Mouse (Mus musculus) retina, adult 2 months (tissue): ENCODE measurements at regions not wholly inside any gene's neighbourhood (a gene's known extent, or its start where the extent isn't known, plus 50 kb on each side); places are given as distances from the start of the nearest gene placed in this dataset.

Source experiments
- DNase-seq: peaks from one replicate; pipeline ENCODE4 v3.0.0-alpha.2; 2012; ENCODE audit warnings: low read depth, low spot score

DNA sequence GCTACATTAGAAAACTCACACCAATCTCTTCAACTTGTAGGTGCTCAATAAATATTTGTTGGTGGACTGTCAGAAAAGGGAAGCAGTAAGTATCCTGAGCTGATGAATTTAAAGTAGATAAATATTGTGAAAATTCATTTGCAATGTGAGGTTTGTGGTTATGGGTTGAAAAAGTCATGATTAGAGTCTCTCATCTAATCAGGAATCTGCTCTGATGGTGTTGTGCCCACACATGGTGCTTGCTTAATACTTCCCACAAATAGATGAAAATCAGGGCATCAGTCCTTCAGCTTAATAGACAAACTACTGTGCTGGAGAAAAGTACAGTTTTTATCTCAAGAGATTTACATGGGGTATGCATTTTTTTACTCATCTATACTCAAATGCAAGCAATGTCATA is 59.9 kb downstream of the S1pr1 start:
- DNase-seq = no peak

- DNase-seq = no peak
Observed at GRCm38 (mm10) chr3:115652236-115652635, 62.6 kb downstream of the S1pr1 start.

DNA sequence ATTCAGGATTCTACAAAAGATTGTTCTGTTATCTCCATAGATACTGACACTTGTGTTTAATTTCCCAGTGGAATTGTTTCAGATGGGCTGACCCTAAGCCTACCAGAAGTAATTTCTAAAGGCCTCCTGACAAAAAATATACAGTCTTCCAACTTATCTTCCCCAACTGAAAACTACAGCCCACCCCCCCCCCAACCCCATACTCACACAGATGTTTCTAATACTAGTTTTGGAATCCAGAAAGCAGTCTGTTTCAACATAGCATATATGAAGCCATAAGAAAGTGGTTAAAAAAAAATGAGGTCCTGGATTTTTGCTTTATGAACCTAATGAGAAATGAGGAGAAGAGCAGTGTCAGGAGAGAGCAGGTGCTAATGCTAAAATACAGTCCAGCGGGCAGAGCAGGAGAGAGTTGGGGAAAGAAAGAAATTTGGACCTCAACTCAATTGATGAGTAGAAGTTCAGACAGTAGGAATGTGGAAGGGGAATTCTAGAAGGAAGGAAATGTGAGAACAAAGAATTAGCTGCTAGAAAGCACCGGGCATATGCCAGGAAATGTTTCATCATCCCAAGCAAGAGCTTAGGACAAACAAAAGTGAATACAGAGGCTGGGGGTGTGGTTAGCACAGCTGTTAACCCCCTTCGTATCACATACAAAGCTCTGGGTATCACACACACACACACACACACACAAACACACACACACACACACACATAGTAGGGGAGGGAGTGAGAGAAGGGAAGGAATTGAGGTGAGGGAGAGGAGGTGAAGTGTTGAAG is 65.3 kb downstream of the S1pr1 start:
- no peak for DNase-seq

- no peak for DNase-seq
Observed at GRCm38 (mm10) chr3:115646993-115647392, 67.9 kb downstream of the S1pr1 start.

- no peak for DNase-seq
Observed at GRCm38 (mm10) chr3:115644307-115644706, 70.6 kb downstream of the S1pr1 start.

GRCm38 (mm10) chr3:115642846-115643260 is 72.0 kb downstream of the S1pr1 start:
- no peak for DNase-seq

DNA sequence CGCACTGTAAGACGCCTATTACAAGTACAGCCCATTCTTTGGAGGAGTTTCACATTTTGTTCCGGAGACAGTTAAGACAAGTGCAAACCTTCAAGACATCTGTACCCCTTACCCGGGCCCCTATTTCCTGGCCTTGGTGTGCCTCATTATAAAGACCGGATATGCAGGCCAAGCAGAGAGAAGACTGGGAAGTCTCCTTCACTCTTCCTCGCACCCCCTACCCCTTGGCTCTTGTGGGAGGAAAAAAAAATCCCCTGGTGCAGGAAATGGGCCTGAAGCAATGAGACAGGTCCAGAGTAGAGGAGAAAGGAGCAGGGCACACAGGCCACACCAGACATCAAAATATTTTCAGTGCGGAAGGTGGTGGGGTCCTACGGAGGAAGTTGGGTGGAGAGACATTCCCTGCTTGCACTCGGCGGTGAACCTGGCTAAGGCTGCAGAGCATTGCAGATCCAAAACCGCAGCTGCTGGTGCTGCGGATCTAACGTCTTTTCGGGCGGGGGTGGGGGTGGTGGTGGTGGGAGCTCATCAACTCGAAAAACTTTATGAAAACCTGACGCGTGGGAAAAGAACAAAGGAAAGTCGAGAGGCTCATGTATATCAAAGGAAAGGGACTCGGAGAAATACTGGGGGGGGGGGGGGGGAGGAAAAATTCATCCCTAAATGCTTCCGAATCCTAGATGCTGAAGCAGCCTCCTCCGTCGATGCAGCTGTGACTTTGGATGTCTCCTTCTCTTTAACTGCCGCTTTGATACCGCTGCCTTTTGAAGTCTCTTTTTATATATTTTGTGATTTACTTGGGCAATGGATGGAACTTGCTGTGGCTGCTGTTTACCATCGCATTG is 72.6 kb downstream of the S1pr1 start:
- peak; percentile 8 for DNase-seq

DNA sequence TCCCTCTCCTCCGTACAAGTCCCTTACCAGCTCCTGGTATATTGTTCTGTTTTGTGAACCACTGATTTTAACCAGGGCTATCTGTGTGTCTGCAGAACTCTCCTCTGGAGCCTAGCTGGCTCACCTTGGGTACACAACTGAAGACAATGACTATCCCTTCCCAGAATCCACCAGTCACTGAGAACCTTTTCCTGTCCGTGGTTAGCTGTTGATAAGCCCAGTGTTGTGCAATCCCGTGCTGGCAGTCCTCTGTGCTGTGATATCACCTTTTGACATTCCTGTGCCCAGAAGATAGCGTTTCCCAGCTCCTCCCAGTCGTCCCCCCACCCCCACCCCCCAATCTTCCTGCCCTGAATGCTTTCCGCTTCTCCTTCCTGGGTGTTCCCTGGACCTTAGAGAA is 73.5 kb downstream of the S1pr1 start:
- DNase-seq = no peak

GRCm38 (mm10) chr3:115635487-115635886 is 79.4 kb downstream of the S1pr1 start:
- DNase-seq = no peak

DNA sequence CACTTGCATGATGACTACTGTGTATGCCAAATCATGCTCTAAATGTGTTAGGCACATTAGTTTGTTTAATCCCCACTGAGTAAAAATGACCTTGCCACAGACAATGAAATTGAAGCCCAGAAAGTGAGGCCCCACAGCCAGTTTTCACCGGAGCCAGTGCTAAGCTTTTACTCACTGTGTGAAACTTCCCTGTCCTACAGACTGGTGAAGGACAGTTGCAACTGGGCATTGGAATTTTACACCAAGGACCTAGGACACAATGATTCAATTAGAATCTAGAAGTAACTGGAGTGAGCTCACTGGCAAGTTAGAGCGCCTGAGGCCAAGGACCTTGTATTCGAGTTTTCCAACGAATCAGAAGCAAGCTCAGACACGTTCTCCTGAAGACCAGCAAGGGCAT is 79.8 kb downstream of the S1pr1 start:
- no peak for DNase-seq

DNA sequence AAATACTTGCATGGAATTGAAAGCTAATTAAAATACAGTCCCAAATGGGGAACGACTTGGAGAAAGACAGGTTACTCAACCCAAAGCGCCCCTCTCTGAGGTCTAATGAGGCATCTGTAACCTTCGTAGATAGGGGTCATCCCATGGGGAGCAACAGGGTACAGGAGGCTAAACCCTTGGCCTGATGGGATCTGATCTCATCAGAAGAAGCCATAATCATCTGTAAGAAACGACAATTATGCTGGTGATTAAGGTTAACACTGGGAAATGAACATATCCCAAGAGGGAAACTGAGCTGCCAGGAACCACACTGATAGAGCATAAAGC is 82.5 kb downstream of the S1pr1 start:
- DNase-seq = no peak

- DNase-seq = no peak
Observed at GRCm38 (mm10) chr3:115631573-115632416, 83.1 kb downstream of the S1pr1 start.

DNA sequence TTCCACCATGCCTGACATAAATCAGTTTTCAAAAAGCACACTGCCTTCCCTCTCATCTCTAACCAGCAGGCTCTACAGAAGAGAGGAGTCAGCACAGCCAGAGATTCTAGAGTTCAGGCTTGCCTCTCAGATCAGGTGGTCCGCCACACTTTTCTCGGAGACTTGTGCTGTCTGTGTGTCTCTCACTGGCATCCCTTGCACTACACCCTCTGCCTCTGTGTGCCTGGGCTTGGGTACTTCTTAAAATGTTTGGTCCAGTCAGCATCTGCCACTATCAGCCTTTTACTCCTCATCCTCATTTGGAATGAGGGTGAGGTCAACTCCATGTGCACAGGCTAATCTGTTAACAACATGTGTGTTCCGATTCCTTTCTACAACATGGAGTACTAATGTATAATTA is 92.0 kb downstream of the S1pr1 start:
- DNase-seq = no peak

DNA sequence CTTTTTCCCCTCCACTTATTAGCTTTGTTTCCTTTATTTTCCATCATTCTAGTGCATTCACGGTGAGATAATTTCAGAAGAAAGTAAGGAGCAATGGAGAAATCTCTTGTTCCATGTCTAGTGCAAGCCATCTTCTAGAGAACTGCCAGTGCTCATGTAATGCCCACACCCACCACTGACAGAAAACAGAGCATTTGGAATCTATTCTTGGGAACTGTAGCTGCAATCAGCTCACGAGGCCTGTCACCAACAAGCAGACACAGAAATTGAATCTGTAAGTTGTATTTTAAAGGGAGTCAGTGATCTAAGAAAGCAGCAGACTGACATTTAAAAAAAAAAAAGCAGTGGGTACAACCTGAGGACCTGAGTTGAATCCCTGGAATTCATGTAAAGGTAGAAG is 92.6 kb downstream of the S1pr1 start:
- no peak for DNase-seq

DNA sequence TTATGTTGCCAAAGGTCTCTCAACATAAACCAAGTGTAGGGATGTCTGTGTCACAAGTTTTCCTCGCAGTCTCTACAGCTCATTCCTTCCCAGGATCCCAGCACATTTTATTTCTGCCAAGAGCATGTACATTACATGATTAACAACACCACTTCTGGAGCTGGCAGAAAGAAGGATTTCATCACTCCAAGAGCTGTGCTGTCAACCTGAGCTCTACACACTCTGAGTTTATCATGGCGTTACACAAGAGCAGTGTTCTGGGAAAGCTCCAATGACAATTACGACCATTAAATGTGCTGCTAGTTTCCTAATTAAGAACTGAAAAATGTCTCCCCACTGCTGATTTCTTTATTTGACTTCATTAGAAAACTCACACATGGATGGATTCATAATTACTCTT is 94.9 kb downstream of the S1pr1 start:
- DNase-seq = no peak

GRCm38 (mm10) chr3:115615994-115616598 is 98.8 kb downstream of the S1pr1 start:
- no peak for DNase-seq

DNA sequence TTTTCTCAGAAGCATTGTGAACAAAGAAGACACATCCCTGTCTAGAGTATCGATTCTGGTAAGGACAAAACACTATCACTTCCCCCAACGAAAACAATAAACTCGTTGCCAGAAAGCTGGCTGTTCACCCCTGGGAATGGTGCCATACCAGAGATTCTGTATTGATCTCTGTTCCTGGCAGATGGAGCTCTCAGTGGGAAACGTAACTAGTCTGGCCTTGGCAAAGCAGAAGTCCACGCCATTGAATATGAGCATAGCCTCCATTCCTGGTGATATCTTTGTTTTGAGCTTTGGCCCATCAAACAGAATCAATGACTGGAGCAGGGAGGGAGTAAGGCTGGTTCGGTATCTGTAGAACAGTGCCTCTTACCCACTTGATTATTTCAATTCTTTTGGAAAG is 102.0 kb downstream of the S1pr1 start:
- DNase-seq = no peak

DNA sequence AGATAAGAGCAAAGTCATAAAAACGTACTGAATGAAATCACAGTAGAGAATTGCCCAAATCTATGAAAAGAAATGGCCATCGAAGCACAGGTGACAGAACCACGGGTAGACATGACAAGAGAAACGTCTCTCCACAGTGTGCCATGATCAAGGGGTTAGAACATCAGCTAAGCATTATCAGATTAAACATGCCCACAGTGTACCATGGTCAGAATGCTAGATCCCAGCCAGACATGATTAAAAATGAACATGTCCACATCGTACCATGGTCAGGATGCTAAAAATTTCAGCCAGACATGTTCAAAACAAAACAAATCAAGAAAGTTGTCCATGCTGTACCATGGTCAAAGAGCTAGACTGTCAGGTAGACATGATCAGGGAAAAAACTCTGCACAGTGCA is 106.8 kb downstream of the S1pr1 start:
- no peak for DNase-seq

DNA sequence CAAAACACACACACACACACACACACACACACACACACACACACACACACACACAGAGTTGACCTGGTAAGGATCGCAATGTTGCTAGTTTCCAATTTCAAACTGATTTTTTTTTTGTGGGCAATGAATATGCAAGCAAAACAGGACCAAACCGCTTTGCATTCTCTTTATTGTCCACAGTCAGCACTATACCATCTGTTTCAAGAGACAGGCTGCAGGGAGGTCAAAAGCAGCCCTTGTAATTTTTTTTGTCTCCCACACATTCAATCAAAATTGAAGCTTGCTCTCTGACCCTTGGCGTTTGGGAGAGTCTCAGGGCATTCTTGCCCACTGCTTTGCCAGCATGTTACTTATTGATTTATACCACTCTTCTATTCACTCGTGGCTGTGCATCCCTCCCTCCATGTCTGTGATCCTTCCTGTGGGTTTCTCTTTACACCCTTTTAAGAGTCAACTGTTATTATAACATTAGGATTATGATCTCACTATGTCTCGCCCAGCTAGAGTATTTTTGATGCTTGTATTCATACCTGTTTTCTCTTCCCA is 110.1 kb downstream of the S1pr1 start:
- DNase-seq = no peak

DNA sequence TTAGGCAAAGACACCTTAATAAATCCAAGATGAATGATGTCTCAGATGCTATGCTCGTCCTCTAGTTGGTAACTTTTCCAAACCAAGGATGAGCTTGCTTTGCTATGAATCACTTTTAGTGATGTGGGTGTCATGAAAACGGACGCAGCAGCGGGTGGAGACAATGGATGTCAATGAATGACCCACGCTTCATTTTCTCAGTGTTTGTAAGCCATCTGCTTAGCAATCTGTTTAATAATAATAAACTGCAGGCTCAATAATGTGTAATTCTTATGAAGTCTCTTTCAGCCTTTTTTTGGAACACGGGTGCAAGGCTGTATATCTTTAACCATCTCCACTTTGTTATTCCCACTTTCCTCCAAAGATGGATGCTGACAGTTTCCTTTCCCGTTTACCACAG is 110.6 kb downstream of the S1pr1 start:
- no peak for DNase-seq

DNA sequence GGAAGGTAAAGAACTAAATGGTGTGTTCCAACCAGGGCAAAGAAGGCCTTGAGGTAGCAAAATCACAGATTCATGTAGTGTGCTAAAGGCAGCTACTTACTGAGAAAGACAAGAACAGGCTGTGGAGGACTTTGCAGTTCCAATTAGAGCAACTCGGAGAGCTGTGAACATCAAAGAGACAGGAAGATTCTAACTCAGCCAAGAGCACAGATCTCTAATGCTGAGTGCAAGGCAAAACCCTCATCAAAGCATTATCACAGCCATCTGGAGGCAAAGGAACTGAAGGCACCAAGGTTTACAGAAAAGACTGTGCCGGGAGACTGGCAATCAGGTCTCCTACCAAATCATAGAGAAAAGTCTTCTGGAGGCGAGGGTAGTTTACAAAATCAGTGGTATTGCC is 111.1 kb downstream of the S1pr1 start:
- no peak for DNase-seq

- no peak for DNase-seq
Observed at GRCm38 (mm10) chr3:115599281-115599680, 115.6 kb downstream of the S1pr1 start.
